Mouse (Mus musculus): ENCODE results near the gene Snw1. TPM values are rescaled to one million over a fixed set of nuclear protein-coding genes. Genes with fewer than 3 reads are reported as not detected.
"Not testable (repeated sequence)": the region's sequence is repeated elsewhere in the genome, so short reads cannot be mapped to it uniquely, and the experiment has no call there.

Snw1 gene
- total RNA-seq (2021): 10 to 100 TPM; 61.3 to 69.2 TPM
- long read RNA-seq, experiment 1, full-length matches to known transcripts: 58 of 65 reads
- long read RNA-seq, experiment 1, partial matches to known transcripts: 4 of 65 reads
- long read RNA-seq, experiment 1, other reads (novel, unspliced or antisense): 3 of 65 reads
- long read RNA-seq, experiment 2, full-length matches to known transcripts: 65 of 73 reads
- long read RNA-seq, experiment 2, partial matches to known transcripts: 5 of 73 reads
- long read RNA-seq, experiment 2, other reads (novel, unspliced or antisense): 3 of 73 reads

- H3K27ac ChIP-seq: peak within 1 kb of the TSS; percentile 93
- peak; percentile 96 to 97 for DNase-seq (ENCODE audit: low spot score in 2 of 2)
- H3K4me3 ChIP-seq: peak within 1 kb of the TSS; percentile 82
- TF ChIP-seq CTCF (conservative IDR thresholded peaks at IDR 0.05): no peak
Observed at GRCm38 (mm10) chr12:87471964-87472786, at the start of gene Snw1. Snw1 (minus strand) TSS chr12:87472274.

GRCm38 (mm10) chr12:87519616-87520015 is 47.5 kb upstream of the Snw1 start:
- not testable (repeated sequence) for DNase-seq (ENCODE audit: low spot score in 2 of 2); H3K27ac ChIP-seq; H3K4me3 ChIP-seq

- not testable (repeated sequence) for H3K27ac ChIP-seq, H3K4me3 ChIP-seq
Observed at GRCm38 (mm10) chr12:87514016-87514415, 41.9 kb upstream of the Snw1 start, which contains the start of gene Gm8300. Gm8300 (plus strand) TSS chr12:87514316.

GRCm38 (mm10) chr12:87494421-87494820 is 22.3 kb upstream of the Snw1 start, which contains the start of gene Gm5788:
Gm5788 (plus strand) TSS chr12:87494721.
- not testable (repeated sequence) for DNase-seq (ENCODE audit: low spot score in 2 of 2); H3K27ac ChIP-seq; H3K4me3 ChIP-seq

More at GRCm38 (mm10) chr12:87514016-87514415, 41.9 kb upstream of the Snw1 start, which contains the start of gene Gm8300:
- DNase-seq (ENCODE audit: low spot score in 2 of 2): not testable (repeated sequence)

- not testable (repeated sequence) for H3K4me3 ChIP-seq; H3K27ac ChIP-seq; DNase-seq (ENCODE audit: low spot score in 2 of 2)
Observed at GRCm38 (mm10) chr12:87488683-87489082, 16.6 kb upstream of the Snw1 start.

GRCm38 (mm10) chr12:87482482-87482881 is 10.4 kb upstream of the Snw1 start:
- not testable (repeated sequence) for H3K27ac ChIP-seq; DNase-seq (ENCODE audit: low spot score in 2 of 2); H3K4me3 ChIP-seq

- no peak for TF ChIP-seq CTCF (conservative IDR thresholded peaks at IDR 0.05)
- H3K27ac ChIP-seq: no peak overlapping the region
- no peak for DNase-seq (ENCODE audit: low spot score in 2 of 2)
- H3K4me3 ChIP-seq: no peak overlapping the region
Observed at GRCm38 (mm10) chr12:87474756-87475155, 2.7 kb upstream of the Snw1 start.

GRCm38 (mm10) chr12:87471421-87471963 is 582 bp downstream of the Snw1 start:
- no peak for TF ChIP-seq CTCF (conservative IDR thresholded peaks at IDR 0.05)
- Histone ChIP-seq H3K27ac (peak overlapping the region; percentile 93), H3K4me3 (peak overlapping the region; percentile 82)
- DNase-seq (ENCODE audit: low spot score in 2 of 2): peak in 1 of 2 experiments; percentile 26

- TF ChIP-seq CTCF (conservative IDR thresholded peaks at IDR 0.05): no peak
- DNase-seq (ENCODE audit: low spot score in 2 of 2): no peak
- Histone ChIP-seq H3K27ac (peak overlapping the region; percentile 7; the same call in 1 of the 2 replicates), H3K4me3 (peak overlapping the region; percentile 82)
Observed at GRCm38 (mm10) chr12:87470263-87471136, 1.6 kb downstream of the Snw1 start.

- no peak overlapping the region for H3K27ac ChIP-seq
- DNase-seq (ENCODE audit: low spot score in 2 of 2): no peak
- no peak for TF ChIP-seq CTCF (conservative IDR thresholded peaks at IDR 0.05)
- no peak overlapping the region for H3K4me3 ChIP-seq
Observed at GRCm38 (mm10) chr12:87464678-87465297, 7.3 kb downstream of the Snw1 start.

GRCm38 (mm10) chr12:87449456-87449855 is 22.6 kb downstream of the Snw1 start:
- H3K27ac ChIP-seq: no peak overlapping the region
- DNase-seq (ENCODE audit: low spot score in 2 of 2): no peak
- no peak overlapping the region for H3K4me3 ChIP-seq
- TF ChIP-seq CTCF (conservative IDR thresholded peaks at IDR 0.05): no peak

- no peak for TF ChIP-seq CTCF (conservative IDR thresholded peaks at IDR 0.05)
- H3K4me3 ChIP-seq: peak overlapping the region; percentile 98
- H3K27ac ChIP-seq: peak overlapping the region; percentile 87
- no peak for DNase-seq (ENCODE audit: low spot score in 2 of 2)
Observed at GRCm38 (mm10) chr12:87444211-87444610, 27.9 kb downstream of the Snw1 start.
